In genomic region chr4:100300171-100300570, GRCm38 (mm10) we compare ENCODE assay signal across 24 mouse cellular contexts.
"Had no signal": no experiment of that assay in that cellular context is flagged by ENCODE, and none has a peak within 500 bp of the region (broad histone marks: within the 10 kb centered on the region; RNA-seq: fewer than 3 reads in every experiment).

No protein-coding gene starts in this region.

- H3K36me3 ChIP-seq: heart, embryonic 10.5 days; heart, embryonic 12.5 days; hindbrain, embryonic 13.5 days; hindbrain, embryonic 15.5 days; kidney, embryonic 15.5 days; limb, embryonic 13.5 days; limb, embryonic 15.5 days; liver, embryonic 12.5 days had no signal

- H3K9me3 ChIP-seq: heart, embryonic 10.5 days; heart, embryonic 12.5 days; hindbrain, embryonic 13.5 days; hindbrain, embryonic 15.5 days; kidney, embryonic 15.5 days; limb, embryonic 13.5 days; limb, embryonic 15.5 days; liver, embryonic 12.5 days had no signal

- H3K4me3 ChIP-seq: heart, embryonic 10.5 days; heart, embryonic 12.5 days; hindbrain, embryonic 13.5 days; hindbrain, embryonic 15.5 days; kidney, embryonic 15.5 days; limb, embryonic 13.5 days; limb, embryonic 15.5 days; liver, embryonic 12.5 days had no signal

- H3K9ac ChIP-seq: heart, embryonic 12.5 days; hindbrain, embryonic 13.5 days; hindbrain, embryonic 15.5 days; kidney, embryonic 15.5 days; limb, embryonic 13.5 days; limb, embryonic 15.5 days; liver, embryonic 12.5 days; liver, embryonic 14.5 days had no signal

- ATAC-seq: hindbrain, postnatal 0 days; liver, embryonic 12.5 days had no signal

- H3K4me2 ChIP-seq: heart, embryonic 12.5 days; hindbrain, embryonic 13.5 days; hindbrain, embryonic 15.5 days; kidney, embryonic 15.5 days; limb, embryonic 13.5 days; limb, embryonic 15.5 days; liver, embryonic 12.5 days had no signal

- H3K27me3 ChIP-seq: hindbrain, embryonic 13.5 days; hindbrain, embryonic 15.5 days; kidney, embryonic 15.5 days; limb, embryonic 13.5 days; limb, embryonic 15.5 days; liver, embryonic 12.5 days had no signal

- H3K27ac ChIP-seq: heart, embryonic 10.5 days; hindbrain, embryonic 13.5 days; hindbrain, embryonic 15.5 days; hindbrain, postnatal 0 days; kidney, embryonic 15.5 days; kidney, postnatal 0 days; limb, embryonic 13.5 days; limb, embryonic 15.5 days; liver, embryonic 12.5 days; liver, embryonic 14.5 days had no signal

- H3K4me1 ChIP-seq: hindbrain, embryonic 15.5 days; limb, embryonic 13.5 days; limb, embryonic 15.5 days; liver, embryonic 12.5 days had no signal

- DNase-seq: gastrocnemius, postnatal 14 days; gastrocnemius, postnatal 36 days; heart, adult 18-20 months; heart, postnatal 14 days; heart, postnatal 36 days; kidney, adult 11 months; kidney, adult 2 months; kidney, adult 9 months; kidney, postnatal 14 days; kidney, postnatal 36 days; layer of hippocampus, adult 9-11 months; layer of hippocampus, postnatal 36 days; left cerebral cortex, postnatal 4 days had no signal
